Mouse (Mus musculus) urinary bladder, postnatal 25 days (tissue): ENCODE results near the gene Jmy.
"Not testable (repeated sequence)": the region's sequence is repeated elsewhere in the genome, so short reads cannot be mapped to it uniquely, and the experiment has no call there.

Source experiments
- DNase-seq: peaks from one replicate; pipeline ENCODE4 v3.0.0; 2022; ENCODE audit warnings: low spot score

Gene Jmy

GRCm38 (mm10) chr13:93499167-93499972, at the start of gene Jmy:
TSS of gene Jmy (minus strand) at chr13:93499808.
- DNase-seq = peak; percentile 85

DNA sequence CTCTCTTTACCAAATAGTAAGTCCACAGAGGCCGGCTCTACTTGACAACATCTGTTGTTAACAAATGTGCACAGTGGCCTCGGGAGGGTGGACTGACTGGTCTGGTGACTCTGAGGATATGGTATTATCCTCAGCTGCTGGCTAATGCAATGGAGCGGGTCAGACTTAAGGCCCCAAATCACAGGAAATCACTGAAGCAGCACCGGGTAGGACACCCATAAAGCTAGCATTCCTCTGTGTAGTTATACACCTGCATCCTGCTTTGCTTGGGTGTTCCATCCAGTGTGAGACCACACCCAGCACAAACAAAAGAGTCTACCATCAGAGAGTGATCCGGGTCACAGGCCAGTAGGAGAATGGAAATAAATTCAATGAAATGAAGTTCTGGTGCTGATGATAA, 48.0 kb upstream of the Jmy start:
- DNase-seq = no peak

DNA sequence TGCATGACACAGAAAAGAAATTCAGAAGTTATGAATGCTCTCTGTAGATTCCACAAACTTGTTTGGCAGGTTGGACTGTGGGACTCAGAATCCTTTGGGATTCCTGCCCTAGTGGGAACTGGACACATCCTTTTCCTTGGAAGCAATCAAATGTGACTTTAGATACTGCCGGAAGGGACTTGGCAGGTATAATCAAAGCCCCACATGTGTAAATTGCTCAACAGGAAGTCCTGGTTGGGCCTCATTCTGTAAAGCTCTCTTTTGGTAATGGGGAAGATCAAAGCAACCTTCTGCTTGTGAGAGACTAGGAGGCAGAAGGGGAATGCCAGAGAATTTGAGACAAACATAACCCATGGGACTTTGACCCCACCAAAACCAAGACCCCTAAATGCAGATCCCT, 46.4 kb upstream of the Jmy start:
- DNase-seq = no peak

DNA sequence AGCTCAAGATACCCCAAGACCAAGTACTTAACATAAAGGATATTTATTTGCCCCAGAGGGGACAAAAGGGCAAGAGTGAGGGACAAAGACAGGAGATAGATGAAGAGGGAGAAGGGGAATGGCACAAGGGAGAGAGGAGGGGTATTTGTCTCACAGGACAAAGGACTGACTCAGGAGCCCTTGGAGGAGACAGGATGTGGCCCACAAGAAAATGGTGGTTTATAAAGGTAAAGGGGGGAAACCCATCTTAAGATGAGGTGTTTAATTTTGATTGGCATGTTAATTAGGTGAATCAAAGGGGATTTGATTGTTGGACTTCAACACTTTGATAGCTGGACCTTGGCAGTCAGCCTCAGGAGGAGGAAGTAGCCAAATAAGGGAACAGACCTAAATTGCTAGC, 44.7 kb upstream of the Jmy start:
- DNase-seq = no peak

GRCm38 (mm10) chr13:93539311-93539710, 39.7 kb upstream of the Jmy start:
- no peak for DNase-seq

DNA sequence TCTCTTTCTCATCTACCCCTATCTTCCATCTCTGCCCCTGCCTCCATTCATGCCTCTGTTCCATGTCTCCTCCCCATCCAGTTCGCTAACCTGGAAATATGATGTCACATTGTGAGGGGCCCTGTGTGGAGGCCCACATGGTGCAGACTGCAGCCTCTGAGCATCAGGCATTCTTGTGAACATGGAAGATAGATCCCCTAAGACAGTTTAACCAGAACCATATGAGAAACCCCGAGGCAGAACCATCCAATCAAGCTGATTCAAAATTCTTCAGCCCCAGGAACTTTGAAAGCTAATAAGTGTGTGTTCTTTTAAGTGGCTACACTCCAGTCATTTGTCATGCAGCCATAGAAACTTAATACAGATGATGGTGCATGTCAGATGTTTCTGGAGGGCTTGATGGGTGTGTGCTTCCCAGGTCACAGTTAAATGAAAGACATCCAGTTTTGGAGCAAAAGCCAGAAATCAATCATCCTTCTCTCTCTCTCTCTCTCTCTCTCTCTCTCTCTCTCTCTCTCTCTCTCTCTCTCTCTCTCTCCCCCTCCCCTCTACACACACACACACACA, 19.2 kb upstream of the Jmy start:
- DNase-seq = no peak

DNA sequence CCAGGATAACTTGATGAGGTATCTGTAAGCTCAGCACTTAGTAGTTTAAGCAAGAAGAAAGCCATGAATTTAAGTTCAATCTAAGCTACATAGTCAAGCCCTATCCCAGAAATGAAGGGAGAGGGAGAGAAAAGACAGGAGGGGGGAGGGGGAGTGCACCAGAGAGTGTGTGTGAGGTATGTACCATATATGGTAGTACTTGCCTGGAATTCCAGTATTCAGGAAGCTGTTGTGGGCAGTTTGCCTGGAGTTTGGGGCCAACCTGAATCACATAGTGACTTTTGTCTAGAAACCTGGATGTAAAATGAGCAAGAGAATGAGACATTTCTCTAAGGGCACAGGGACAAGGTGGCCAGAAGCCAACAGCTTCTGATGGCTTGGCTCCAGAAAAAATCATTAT, 17.6 kb upstream of the Jmy start:
- DNase-seq = no peak

DNA sequence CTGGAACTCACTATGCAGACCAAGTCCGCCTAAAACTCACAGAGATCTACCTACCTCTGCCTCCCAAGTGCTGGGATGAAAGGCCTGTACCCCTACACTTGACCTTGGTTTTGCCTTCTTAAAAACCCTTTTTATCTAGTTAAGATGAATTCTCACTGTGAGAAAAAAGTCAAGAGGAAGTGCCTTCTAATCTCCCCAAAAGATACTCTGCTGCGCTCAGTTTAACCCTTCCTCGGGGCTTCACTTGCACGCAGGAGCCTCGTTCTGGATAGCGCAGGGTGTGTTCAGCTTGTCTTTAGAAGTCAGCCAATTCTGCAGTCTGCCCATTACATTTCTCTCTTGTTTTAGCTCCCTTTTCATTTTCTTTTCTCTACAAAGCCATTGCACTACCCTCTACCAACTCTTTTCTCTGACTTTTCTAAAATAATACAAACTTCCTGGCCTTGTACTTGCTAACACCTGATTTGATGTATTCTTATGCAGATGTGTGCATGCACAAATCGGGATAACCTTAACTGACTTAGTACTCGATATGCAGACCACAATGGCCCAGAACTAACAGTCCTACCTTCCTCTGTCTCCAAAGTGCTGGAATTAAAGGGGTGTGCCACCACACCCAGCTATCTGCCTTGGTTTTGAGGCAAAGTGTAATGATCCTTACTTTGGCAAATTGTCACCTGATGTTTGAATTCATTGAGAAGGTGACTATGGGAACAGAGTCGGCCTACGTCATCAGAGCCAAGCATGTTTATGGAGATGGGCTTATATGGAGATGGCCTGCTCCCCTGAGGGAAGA, 14.6 kb upstream of the Jmy start:
- DNase-seq = no peak

GRCm38 (mm10) chr13:93510447-93511180, 11.0 kb upstream of the Jmy start:
- DNase-seq = no peak

DNA sequence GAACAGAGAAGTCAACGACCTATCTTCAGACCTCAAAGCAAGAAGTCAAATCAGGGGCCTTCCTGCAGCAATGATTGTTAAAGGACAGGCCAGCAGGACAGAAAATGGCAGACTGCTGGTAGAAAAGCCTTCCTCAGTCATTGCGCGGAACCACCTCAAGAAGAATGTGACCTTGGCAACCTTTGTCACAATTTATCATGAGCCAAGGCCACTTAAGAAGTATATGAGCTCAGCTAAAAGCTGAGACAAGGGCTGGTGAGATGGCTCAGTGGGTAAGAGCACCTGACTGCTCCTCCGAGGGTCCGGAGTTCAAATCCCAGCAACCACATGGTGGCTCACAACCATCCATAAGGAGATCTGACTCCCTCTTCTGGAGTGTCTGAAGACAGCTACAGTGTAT, 7.3 kb upstream of the Jmy start:
- DNase-seq = not testable (repeated sequence)

DNA sequence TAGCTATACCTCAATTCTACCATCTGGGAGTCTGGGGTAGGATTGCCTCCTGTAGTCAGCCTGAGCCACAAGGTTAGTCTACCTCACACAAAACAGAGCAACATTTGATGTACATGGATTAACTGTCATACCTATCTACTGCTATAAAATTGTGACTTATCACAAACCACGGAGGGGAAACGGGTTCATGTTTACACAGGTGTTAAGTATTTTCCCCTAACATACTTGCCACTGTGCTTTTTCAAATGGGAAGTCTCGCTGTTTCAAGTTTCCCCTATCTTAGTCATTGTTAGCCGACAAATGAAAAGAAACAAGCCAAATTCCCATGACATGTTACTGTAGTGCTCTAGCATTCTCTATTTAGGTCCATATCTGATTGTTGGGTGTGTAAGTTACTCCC, 2.1 kb upstream of the Jmy start:
- no peak for DNase-seq

- no peak for DNase-seq
Observed at GRCm38 (mm10) chr13:93499973-93500633, 495 bp upstream of the Jmy start.

- peak; percentile 38 for DNase-seq
Observed at GRCm38 (mm10) chr13:93498211-93499166, 1.1 kb downstream of the Jmy start.

DNA sequence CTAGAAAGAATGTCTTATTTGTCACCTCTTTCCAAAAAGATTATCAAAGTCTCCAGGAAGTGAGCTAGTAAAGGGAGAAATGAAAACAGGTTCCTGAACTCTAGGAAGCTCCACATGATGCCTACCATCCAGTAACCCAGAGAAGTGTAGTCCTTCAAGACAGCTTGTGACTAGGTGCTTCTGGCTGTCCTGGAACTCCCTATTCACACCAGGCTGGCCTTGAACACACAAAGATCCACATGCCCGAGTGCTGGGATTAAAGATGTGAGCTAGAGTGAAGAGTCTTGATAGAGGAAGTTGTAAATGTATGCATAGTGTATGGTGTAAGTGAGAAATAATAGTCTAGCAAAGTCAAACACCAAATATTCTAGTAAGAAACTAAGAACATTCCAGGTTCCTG, 2.6 kb downstream of the Jmy start:
- DNase-seq = no peak

DNA sequence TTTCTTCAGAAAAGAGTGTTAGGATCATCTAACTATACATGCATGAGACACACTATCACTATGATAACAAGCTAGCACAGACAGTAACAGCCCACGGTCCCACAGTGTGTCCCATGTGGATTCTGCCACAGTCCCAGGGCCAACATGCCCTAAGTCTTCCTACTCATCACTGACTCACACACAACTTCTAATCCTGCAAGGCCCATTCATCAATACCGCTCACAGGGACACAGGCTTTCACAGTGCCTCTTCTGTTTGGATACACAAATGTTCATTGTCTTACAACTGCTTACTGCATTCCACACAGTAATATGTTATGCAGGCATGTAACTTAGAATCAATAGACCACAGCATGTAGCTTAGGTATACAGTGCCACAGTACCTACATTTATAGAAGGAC, 11.1 kb downstream of the Jmy start:
- DNase-seq = no peak

- DNase-seq = no peak
Observed at GRCm38 (mm10) chr13:93487734-93488133, 11.9 kb downstream of the Jmy start.

DNA sequence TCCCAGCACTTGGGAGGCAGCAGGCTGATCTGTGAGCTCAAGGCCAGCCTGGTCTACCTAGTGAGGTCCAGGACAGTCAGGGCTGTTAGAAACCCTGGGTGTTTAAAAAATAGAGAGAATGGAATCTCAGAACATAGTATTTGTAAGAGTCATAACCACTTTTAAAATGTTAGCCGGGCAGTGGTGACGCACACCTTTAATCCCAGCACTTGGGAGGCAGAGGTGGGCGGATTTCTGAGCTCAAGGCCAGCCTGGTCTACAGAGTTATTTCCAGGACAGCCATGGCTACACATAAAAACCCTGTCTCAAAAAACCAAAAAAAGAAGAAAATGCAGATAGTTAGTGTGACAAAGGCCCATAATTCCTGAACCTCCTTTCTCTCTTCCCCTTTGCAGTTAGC, 15.3 kb downstream of the Jmy start:
- no peak for DNase-seq

GRCm38 (mm10) chr13:93481110-93481509, 18.5 kb downstream of the Jmy start:
- DNase-seq = no peak

GRCm38 (mm10) chr13:93478344-93478743, 21.3 kb downstream of the Jmy start:
- no peak for DNase-seq

- DNase-seq = no peak
Observed at GRCm38 (mm10) chr13:93468355-93468754, 31.3 kb downstream of the Jmy start.

DNA sequence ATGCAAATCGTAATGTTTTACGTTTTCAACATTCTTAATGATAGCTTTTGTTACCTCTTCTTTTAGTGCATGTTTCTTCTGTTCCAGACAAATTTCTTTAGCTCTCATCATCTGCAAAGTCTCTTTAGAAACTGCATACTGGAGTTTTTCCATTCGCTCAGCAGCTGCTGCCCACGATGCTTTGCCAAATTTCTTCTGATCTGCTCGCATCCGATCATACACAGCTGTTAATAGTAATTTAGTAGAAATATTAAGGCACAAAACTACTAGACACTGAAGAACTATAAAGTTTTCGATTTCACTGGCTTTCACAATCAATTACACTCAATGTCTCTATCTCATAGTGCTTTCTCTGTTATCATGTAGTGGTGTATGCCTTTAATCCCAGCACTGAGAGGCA, 40.0 kb downstream of the Jmy start:
- no peak for DNase-seq
